Mouse (Mus musculus) E14TG2a.4 (cell line): ENCODE results near the gene Prkn.

Source experiments
- H3K27me3 ChIP-seq: 2 replicates; pipeline ENCODE4 v1.6.1; 2014; ENCODE audit warnings: low read length, control low read depth; ENCODE audit not compliant: insufficient read depth
- H3K36me3 ChIP-seq: 2 replicates; pipeline ENCODE4 v1.6.1; 2014; ENCODE audit warnings: low read length, control low read depth; ENCODE audit not compliant: insufficient read depth
- H3K4me1 ChIP-seq: replicated peaks from 2 replicates; pipeline ENCODE4 v1.6.1; 2014; ENCODE audit warnings: low read depth, low read length, control low read depth
- H3K4me3 ChIP-seq: replicated peaks from 2 replicates; pipeline ENCODE4 v1.5.1; 2014; ENCODE audit warnings: mild to moderate bottlenecking, low read length
- H3K9me3 ChIP-seq: 2 replicates; pipeline ENCODE4 v1.6.1; 2014; ENCODE audit warnings: low read length, control low read depth
- CTCF ChIP-seq: conservative IDR thresholded peaks from 2 replicates; pipeline ENCODE4 v1.5.1; 2014; ENCODE audit warnings: low read length
- NANOG ChIP-seq: IDR thresholded peaks from 2 replicates; pipeline ENCODE4 v1.6.1; 2014; ENCODE audit warnings: borderline replicate concordance, low read length, mixed read lengths
- POU5F1 ChIP-seq: IDR thresholded peaks from 2 replicates; pipeline ENCODE4 v1.6.1; 2014; ENCODE audit warnings: low read length, borderline replicate concordance

Prkn gene

GRCm38 (mm10) chr17:10840148-10840707, at the start of gene Prkn, which contains the start of gene Pacrg:
Gene Prkn (plus strand): TSS chr17:10840384.
Gene Pacrg (minus strand): TSS chr17:10840311.
- H3K36me3 ChIP-seq = no peaks in the 10 kb centered on the region
- H3K4me1 ChIP-seq = peaks cover 12% of the 10 kb centered on the region
- peaks cover 3% of the 10 kb centered on the region; the same call in 1 of the 2 replicates for H3K27me3 ChIP-seq
- peak within 1 kb of the TSS; percentile 85 for H3K4me3 ChIP-seq
- no peaks in the 10 kb centered on the region for H3K9me3 ChIP-seq
- no peak for TF ChIP-seq CTCF
- TF ChIP-seq POU5F1 = no peak
- no peak for TF ChIP-seq NANOG

DNA sequence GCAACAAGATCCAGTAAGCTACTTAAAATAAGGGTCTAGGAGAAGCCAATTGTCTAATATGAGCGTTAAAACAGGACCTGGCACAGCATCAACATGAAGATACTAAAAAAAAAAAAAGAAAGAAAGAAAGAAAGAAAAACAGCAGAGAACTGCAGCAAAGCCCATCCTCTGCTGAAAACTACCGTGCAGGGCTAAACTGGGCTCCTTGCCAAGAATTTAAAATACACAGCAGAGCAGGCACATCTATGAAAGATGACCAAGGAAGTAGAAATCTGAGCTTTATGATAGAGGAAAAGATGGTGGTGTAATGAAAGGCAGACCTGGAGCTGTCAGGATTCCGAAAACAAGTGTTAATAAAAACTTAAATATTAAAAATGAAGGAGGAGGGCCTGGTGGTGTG, 48.5 kb upstream of the Prkn start:
- no peaks in the 10 kb centered on the region for H3K36me3 ChIP-seq
- no peaks in the 10 kb centered on the region for H3K27me3 ChIP-seq
- TF ChIP-seq POU5F1 = no peak
- TF ChIP-seq CTCF = no peak
- TF ChIP-seq NANOG = no peak
- H3K9me3 ChIP-seq = no peaks in the 10 kb centered on the region
- no peak overlapping the region for H3K4me3 ChIP-seq
- H3K4me1 ChIP-seq = no peaks in the 10 kb centered on the region

- H3K9me3 ChIP-seq = no peaks in the 10 kb centered on the region
- H3K4me1 ChIP-seq = no peaks in the 10 kb centered on the region
- H3K27me3 ChIP-seq = no peaks in the 10 kb centered on the region
- H3K36me3 ChIP-seq = no peaks in the 10 kb centered on the region
- TF ChIP-seq CTCF (no peak), NANOG (no peak), POU5F1 (no peak)
- H3K4me3 ChIP-seq = no peak overlapping the region
Observed at GRCm38 (mm10) chr17:10806692-10807091, 33.5 kb upstream of the Prkn start.

DNA sequence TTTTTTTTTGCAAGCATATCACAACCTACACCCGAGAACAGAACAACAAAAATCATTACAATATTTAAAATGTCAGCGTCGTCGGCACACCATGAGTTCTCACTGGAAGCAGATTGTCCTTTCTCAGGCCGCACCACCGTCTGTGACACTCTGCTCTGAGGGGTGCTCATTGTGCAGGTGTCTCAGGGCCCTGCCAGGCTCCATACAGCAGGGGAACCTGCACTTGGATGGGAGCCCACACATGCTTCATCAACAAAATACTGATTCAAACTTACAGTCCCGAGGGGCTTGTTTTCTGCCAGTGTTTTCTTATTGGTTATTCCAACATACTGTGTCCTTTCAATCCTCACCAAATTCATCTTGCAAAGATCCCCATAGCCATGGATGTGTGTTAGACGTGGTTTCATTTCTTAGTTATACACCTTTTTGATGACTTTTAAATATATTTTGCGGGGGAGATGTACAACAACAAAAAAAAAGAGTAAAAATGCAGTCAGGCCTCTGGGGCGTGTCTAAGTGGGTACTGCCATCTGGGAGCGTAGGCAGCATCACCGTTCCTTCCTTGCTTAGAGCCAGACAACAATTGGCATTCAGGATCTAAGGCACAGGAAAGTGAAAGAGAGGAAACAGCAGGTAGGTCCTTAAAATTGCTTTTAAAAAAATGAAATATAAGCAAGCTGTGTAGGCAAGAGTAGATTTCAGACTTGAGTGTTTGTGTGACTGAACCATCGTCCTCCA, 32.8 kb upstream of the Prkn start:
- Histone ChIP-seq H3K4me1 (no peaks in the 10 kb centered on the region), H3K36me3 (no peaks in the 10 kb centered on the region), H3K27me3 (no peaks in the 10 kb centered on the region), H3K4me3 (no peak overlapping the region), H3K9me3 (no peaks in the 10 kb centered on the region)
- TF ChIP-seq CTCF (no peak), NANOG (no peak), POU5F1 (no peak)

DNA sequence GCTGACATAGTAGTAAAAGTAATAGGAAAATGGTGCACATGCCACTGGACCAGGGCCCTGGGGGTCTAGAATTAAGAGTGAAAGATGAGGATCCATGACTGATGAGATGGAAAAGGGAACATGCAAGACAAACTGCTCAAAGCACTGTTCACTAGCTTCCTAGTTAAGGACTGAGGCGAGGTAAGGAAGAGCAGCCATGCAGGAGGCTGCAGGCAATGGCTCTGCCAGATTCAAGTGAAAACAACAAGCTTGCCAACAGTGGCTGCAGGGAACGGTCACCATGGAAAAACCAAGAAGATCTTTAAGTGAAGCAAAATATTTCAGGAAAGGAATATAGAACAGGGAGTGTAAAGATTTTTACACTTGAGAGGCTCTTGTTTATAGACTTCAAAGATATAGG, 31.6 kb upstream of the Prkn start:
- no peaks in the 10 kb centered on the region for H3K27me3 ChIP-seq
- H3K4me3 ChIP-seq = no peak overlapping the region
- H3K4me1 ChIP-seq = no peaks in the 10 kb centered on the region
- H3K9me3 ChIP-seq = no peaks in the 10 kb centered on the region
- TF ChIP-seq CTCF (no peak), NANOG (no peak), POU5F1 (no peak)
- H3K36me3 ChIP-seq = no peaks in the 10 kb centered on the region

- H3K4me1 ChIP-seq = no peaks in the 10 kb centered on the region
- H3K4me3 ChIP-seq = no peak overlapping the region
- H3K27me3 ChIP-seq = no peaks in the 10 kb centered on the region
- H3K36me3 ChIP-seq = no peaks in the 10 kb centered on the region
- TF ChIP-seq NANOG (no peak), CTCF (no peak), POU5F1 (no peak)
- no peaks in the 10 kb centered on the region for H3K9me3 ChIP-seq
Observed at GRCm38 (mm10) chr17:10818971-10819370, 21.2 kb upstream of the Prkn start.

DNA sequence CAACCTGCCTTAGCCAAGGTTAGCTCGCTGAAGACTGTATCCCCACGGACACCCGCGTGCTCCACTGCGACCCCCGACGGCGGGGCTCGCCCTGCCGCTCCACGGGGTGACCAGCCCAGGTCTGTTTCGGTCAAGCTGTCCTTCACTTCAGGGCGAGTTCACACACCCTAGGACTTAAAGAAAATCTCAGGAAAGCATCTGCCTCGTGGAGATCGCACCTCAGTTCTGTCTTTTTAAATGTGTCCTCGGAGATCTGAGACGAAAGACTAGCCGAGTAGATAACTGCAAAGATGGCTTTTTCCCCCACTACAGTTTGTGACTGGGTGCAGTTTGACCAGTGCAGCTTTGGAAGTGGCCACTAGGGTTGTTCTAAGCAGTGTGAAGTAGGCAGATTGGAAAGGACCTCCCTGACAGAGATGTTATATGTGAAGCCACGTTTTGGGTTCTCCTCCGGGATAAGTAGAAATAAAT, 582 bp downstream of the Prkn start:
- peak overlapping the region; percentile 85 for H3K4me3 ChIP-seq
- TF ChIP-seq NANOG (no peak), CTCF (peak; percentile 41), POU5F1 (no peak)

DNA sequence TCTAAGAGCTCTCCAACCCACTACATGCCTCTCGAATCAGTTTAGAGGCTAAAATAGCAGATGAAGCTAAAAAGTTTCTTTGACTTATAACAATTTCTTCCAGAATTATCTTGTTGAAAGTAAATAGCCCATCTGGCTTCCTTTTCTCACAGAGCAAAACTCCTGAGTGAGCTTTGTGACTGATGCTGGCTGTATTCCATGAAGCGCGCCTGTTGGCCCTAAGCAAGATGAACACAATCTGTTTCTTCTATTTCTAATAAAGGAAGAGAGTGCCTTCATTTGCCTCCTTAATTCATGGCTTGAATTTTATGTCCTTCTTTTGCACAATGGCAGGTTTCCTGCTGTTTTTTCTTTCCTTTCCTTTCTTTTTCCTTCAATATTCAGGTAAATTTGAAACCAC, 14.0 kb downstream of the Prkn start:
- no peak for TF ChIP-seq CTCF
- no peak for TF ChIP-seq NANOG
- no peak for TF ChIP-seq POU5F1
- no peaks in the 10 kb centered on the region for H3K9me3 ChIP-seq

More for the DNA sequence above, 582 bp downstream of the Prkn start:
- Histone ChIP-seq H3K27me3 (peaks cover 3% of the 10 kb centered on the region; the same call in 1 of the 2 replicates), H3K9me3 (no peaks in the 10 kb centered on the region), H3K36me3 (no peaks in the 10 kb centered on the region), H3K4me1 (peaks cover 12% of the 10 kb centered on the region)

More for the DNA sequence above, 14.0 kb downstream of the Prkn start:
- H3K4me1 ChIP-seq = no peaks in the 10 kb centered on the region
- no peaks in the 10 kb centered on the region for H3K36me3 ChIP-seq
- no peak overlapping the region for H3K4me3 ChIP-seq
- no peaks in the 10 kb centered on the region for H3K27me3 ChIP-seq
